9 mouse cellular contexts compared by ENCODE assay signal in the genomic region with DNA sequence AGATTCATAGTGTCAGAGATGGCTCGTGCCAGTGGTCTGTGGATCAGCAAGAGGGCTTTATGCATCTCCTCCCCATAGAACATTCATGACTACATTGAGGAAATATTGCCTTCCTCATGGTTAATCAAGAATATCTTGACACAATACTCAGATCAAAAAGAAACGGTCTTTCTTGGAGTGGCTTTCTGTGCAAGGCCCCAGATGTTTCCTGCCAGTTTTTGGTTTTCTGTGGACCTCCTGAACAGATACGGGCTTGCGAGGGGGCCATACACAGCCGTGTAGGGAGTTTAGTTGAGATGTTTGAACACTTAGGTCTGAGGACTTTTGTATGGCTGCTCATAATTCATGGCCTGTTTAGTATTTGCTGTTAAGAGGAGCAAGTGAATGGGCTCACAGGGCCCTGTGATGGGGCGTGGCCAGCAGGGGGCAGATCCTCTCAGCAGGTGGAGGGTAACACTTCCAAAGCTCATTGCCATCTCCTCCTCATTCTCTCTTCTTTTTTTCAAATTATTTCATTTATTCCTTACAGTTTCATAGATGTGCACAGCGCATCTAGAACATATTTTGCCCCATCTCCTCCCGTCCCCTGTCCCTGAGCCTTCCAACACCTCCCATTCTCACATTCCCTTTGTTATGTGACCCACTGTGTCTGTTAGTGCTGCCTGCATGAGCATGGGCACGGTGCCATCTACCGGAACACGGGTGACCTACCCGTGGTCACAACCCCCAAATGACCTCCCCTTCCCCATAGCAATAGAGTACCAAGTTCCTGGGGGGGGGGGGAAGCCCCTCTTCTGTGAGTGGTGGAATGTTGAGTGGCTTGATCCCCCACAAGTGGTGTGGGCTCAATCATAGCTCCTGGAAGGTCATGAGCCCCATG.
DNase-seq lines count a peak whose midpoint lies in the region; ATAC-seq lines count a peak whose summit lies in the region.
"Had no signal": no experiment of that assay in that cellular context is flagged by ENCODE, and none has a peak within 500 bp of the region (broad histone marks: within the 10 kb centered on the region; RNA-seq: fewer than 3 reads in every experiment).

No protein-coding gene starts in this region.

- DNase-seq in heart, adult 11 months = peak; percentile 72
- no peak for DNase-seq in heart, adult 8-10 months (ENCODE audit: low spot score)
- DNase-seq in ovary, postnatal 36 days (ENCODE audit: low spot score) = peak; percentile 14
- no peak for DNase-seq in ovary, postnatal 10 days (ENCODE audit: low spot score)
- peak; percentile 59 to 60 for DNase-seq in thymus, postnatal 36 days
- DNase-seq in right cerebral cortex, postnatal 25 days = no peak
- no peak for DNase-seq in gastrocnemius, postnatal 36 days
- DNase-seq: lung, adult 2 months had no signal

- ATAC-seq in hematopoietic stem cell, adult 5-6 weeks (replicated peaks in 1 of 2; ENCODE audit: insufficient read depth in 1 of 2, low FRiP score in 2 of 2, low TSS enrichment in 1 of 2, low read depth in 1 of 2, poor library complexity in 2 of 2, severe bottlenecking in 2 of 2) = peak; percentile 74 to 79

- intact Hi-C loops in gastrocnemius, postnatal 36 days (cut with DNase I) = loop anchor here (10.0 kb wide), 1 partner anchor 148 kb away; no protein-coding TSS in a partner anchor

Comparison
In these comparisons a context has a peak if more than half of its experiments do, and no peak if none do; other contexts are left out.
1. DNase-seq: peak in heart, adult 11 months (single experiment), ovary, postnatal 36 days (single experiment) and thymus, postnatal 36 days (2 of 2); none in heart, adult 8-10 months (single experiment), ovary, postnatal 10 days (single experiment), right cerebral cortex, postnatal 25 days (single experiment) and gastrocnemius, postnatal 36 days (0 of 2).